In genomic region chr15:90686770-90687169, GRCm38 (mm10) we compare ENCODE assay signal across 25 mouse cellular contexts. TPM values are rescaled to one million over a fixed set of nuclear protein-coding genes. Genes with fewer than 3 reads are reported as not detected.
DNase-seq lines count a peak whose midpoint lies in the region; ATAC-seq and TF ChIP-seq lines count a peak whose summit lies in the region.
"Had no signal": no experiment of that assay in that cellular context is flagged by ENCODE, and none has a peak within 500 bp of the region (broad histone marks: within the 10 kb centered on the region; RNA-seq: fewer than 3 reads in every experiment).

No protein-coding gene starts in this region.

- peak; percentile 17; the same call in 1 of the 2 replicates for TF ChIP-seq CTCF in lung, embryonic 14.5 days (IDR thresholded peaks at IDR 0.05; ENCODE audit: low read depth)
- 0 out of 2 replicates have a peak, but pooled peaks have one; percentile 5 for TF ChIP-seq CTCF in stomach, postnatal 0 days (IDR thresholded peaks at IDR 0.05; ENCODE audit: low read depth)

- H3K9ac ChIP-seq in lung, embryonic 14.5 days = no peak overlapping the region
- no peak overlapping the region for H3K9ac ChIP-seq in midbrain, embryonic 11.5 days (ENCODE audit: low read length)
- H3K9ac ChIP-seq in stomach, postnatal 0 days (ENCODE audit: low read length) = no peak overlapping the region
- H3K9ac ChIP-seq: forebrain, embryonic 13.5 days; hindbrain, embryonic 13.5 days had no signal

- H3K36me3 ChIP-seq in lung, embryonic 14.5 days (ENCODE audit: insufficient read depth) = no peaks in the 10 kb centered on the region
- no peaks in the 10 kb centered on the region for H3K36me3 ChIP-seq in midbrain, embryonic 11.5 days (ENCODE audit: control insufficient read depth, insufficient read depth, low read length)
- H3K36me3 ChIP-seq in midbrain, embryonic 10.5 days = no peaks in the 10 kb centered on the region
- H3K36me3 ChIP-seq in stomach, postnatal 0 days (ENCODE audit: control insufficient read depth, insufficient read depth, low read length) = no peaks in the 10 kb centered on the region
- H3K36me3 ChIP-seq: forebrain, embryonic 10.5 days; G1E; hindbrain, embryonic 10.5 days; hindbrain, embryonic 13.5 days had no signal

- no peak overlapping the region for H3K4me3 ChIP-seq in lung, embryonic 14.5 days (ENCODE audit: low read depth, low read length)
- H3K4me3 ChIP-seq in midbrain, embryonic 11.5 days (ENCODE audit: low read depth, low read length) = no peak overlapping the region
- H3K4me3 ChIP-seq in midbrain, embryonic 10.5 days = no peak overlapping the region
- H3K4me3 ChIP-seq in stomach, postnatal 0 days (ENCODE audit: low read depth, low read length) = no peak overlapping the region
- H3K4me3 ChIP-seq: forebrain, embryonic 10.5 days; forebrain, embryonic 13.5 days; hindbrain, embryonic 10.5 days; hindbrain, embryonic 13.5 days had no signal

- no peak overlapping the region for H3K27ac ChIP-seq in lung, embryonic 14.5 days (ENCODE audit: low read depth)
- no peak overlapping the region for H3K27ac ChIP-seq in midbrain, embryonic 11.5 days (ENCODE audit: low read depth, low read length)
- H3K27ac ChIP-seq in midbrain, embryonic 10.5 days (replicated peaks) = no peak overlapping the region
- H3K27ac ChIP-seq in stomach, postnatal 0 days (replicated peaks) = no peak overlapping the region
- H3K27ac ChIP-seq: forebrain, embryonic 10.5 days; forebrain, embryonic 13.5 days; hindbrain, embryonic 10.5 days; hindbrain, embryonic 13.5 days had no signal

- no peak overlapping the region for H3K4me2 ChIP-seq in lung, embryonic 14.5 days
- H3K4me2 ChIP-seq in midbrain, embryonic 11.5 days = no peak overlapping the region
- no peak overlapping the region for H3K4me2 ChIP-seq in stomach, postnatal 0 days (replicated peaks; ENCODE audit: low read depth)
- H3K4me2 ChIP-seq: forebrain, embryonic 13.5 days; heart, embryonic 11.5 days; hindbrain, embryonic 13.5 days had no signal

- TF ChIP-seq EP300 in stomach, postnatal 0 days (optimal IDR thresholded peaks at IDR 0.05) = no peak

- no peaks in the 10 kb centered on the region for H3K9me3 ChIP-seq in lung, embryonic 14.5 days (ENCODE audit: low read depth, low read length)
- H3K9me3 ChIP-seq in midbrain, embryonic 11.5 days (ENCODE audit: control insufficient read depth, low read length) = no peaks in the 10 kb centered on the region; the same call in 1 of the 2 replicates
- H3K9me3 ChIP-seq in midbrain, embryonic 10.5 days (replicated peaks) = peaks cover 3% of the 10 kb centered on the region; the same call in 1 of the 2 replicates
- no peaks in the 10 kb centered on the region for H3K9me3 ChIP-seq in stomach, postnatal 0 days (ENCODE audit: control insufficient read depth, low read length)
- H3K9me3 ChIP-seq: forebrain, embryonic 13.5 days; hindbrain, embryonic 13.5 days had no signal

- no peak; the same call in 1 of the 2 replicates for ATAC-seq in lung, embryonic 14.5 days (ENCODE audit: insufficient read depth)
- ATAC-seq in midbrain, embryonic 11.5 days (ENCODE audit: low FRiP score) = no peak
- ATAC-seq in stomach, postnatal 0 days (ENCODE audit: low FRiP score, low TSS enrichment) = peak; percentile 40; the same call in 1 of the 2 replicates
- ATAC-seq: activated CD4-positive, CD25-positive, alpha-beta regulatory T cell, adult 4 months; forebrain, embryonic 13.5 days; forebrain, embryonic 16.5 days; hindbrain, embryonic 16.5 days; Patski had no signal

- H3K27me3 ChIP-seq in lung, embryonic 14.5 days (ENCODE audit: insufficient read depth, low read length) = no peaks in the 10 kb centered on the region
- no peaks in the 10 kb centered on the region for H3K27me3 ChIP-seq in midbrain, embryonic 11.5 days (ENCODE audit: control insufficient read depth, insufficient read depth, low read length)
- H3K27me3 ChIP-seq in midbrain, embryonic 10.5 days (ENCODE audit: low read depth, poor library complexity, severe bottlenecking) = no peaks in the 10 kb centered on the region
- H3K27me3 ChIP-seq in stomach, postnatal 0 days (ENCODE audit: control insufficient read depth, insufficient read depth, low read length) = no peaks in the 10 kb centered on the region
- H3K27me3 ChIP-seq: CH12.LX; forebrain, embryonic 13.5 days; hindbrain, embryonic 13.5 days; Patski had no signal

- H3K4me1 ChIP-seq in lung, embryonic 14.5 days (ENCODE audit: insufficient read depth) = no peaks in the 10 kb centered on the region
- H3K4me1 ChIP-seq in midbrain, embryonic 11.5 days (ENCODE audit: control insufficient read depth, insufficient read depth, low read length) = no peaks in the 10 kb centered on the region
- peaks cover 2% of the 10 kb centered on the region; the same call in 1 of the 2 replicates for H3K4me1 ChIP-seq in midbrain, embryonic 10.5 days
- H3K4me1 ChIP-seq in stomach, postnatal 0 days (replicated peaks; ENCODE audit: control insufficient read depth, insufficient read depth) = no peaks in the 10 kb centered on the region
- H3K4me1 ChIP-seq: forebrain, embryonic 10.5 days; forebrain, embryonic 13.5 days; hindbrain, embryonic 10.5 days; hindbrain, embryonic 13.5 days had no signal

- DNase-seq in lung, embryonic 14.5 days = no peak
- no peak for DNase-seq in lung, postnatal 25 days (ENCODE audit: low spot score)
- DNase-seq in midbrain, embryonic 11.5 days (ENCODE audit: low spot score, missing footprints) = peak; percentile 64
- DNase-seq in midbrain, embryonic 10.5 days (ENCODE audit: low spot score) = no peak
- DNase-seq in stomach, postnatal 0 days (ENCODE audit: low spot score) = no peak
- no peak for DNase-seq in heart, postnatal 4 days
- DNase-seq: adrenal gland, adult 8-10 months; adrenal gland, postnatal 25 days; B cell, adult 2 months; cerebellum, adult 11-12 months; cerebellum, adult 8-10 months; cerebellum, postnatal 10 days; gastrocnemius, postnatal 10 days; heart, adult 11 months had no signal

- WGBS in lung, embryonic 14.5 days = 54% methylated on average over 6 of the region's 6 CpGs
- 95% methylated on average over 6 of the region's 6 CpGs for WGBS in midbrain, embryonic 11.5 days
- WGBS in midbrain, embryonic 10.5 days = 95% methylated on average over 6 of the region's 6 CpGs
- WGBS in stomach, postnatal 0 days = 73% methylated on average over 6 of the region's 6 CpGs

RNA-seq across cellular contexts. Expression of gene Cpne8, which starts 7.5 kb away (rescaled TPM):
- polyA plus RNA-seq in lung, embryonic 14.5 days (2014; fragmentation: Nextera tagmentation; extraction: Ambion mirVana) = 13.9 and 16.4 TPM in 2 replicates
- 7.1 and 7.8 TPM in 2 replicates for polyA plus RNA-seq in midbrain, embryonic 11.5 days (2014; fragmentation: Nextera tagmentation; extraction: Ambion mirVana)
- polyA plus RNA-seq in midbrain, embryonic 10.5 days (2016; fragmentation: Nextera tagmentation; extraction: Ambion mirVana) = 5.1 and 5.2 TPM in 2 replicates
- 13.2 and 13.4 TPM in 2 replicates for polyA plus RNA-seq in stomach, postnatal 0 days (2015; fragmentation: Nextera tagmentation; extraction: Ambion mirVana)
- total RNA-seq in heart, postnatal 4 days (2021) = 1 to 10 TPM; 8.2 to 9.0 TPM
- polyA plus RNA-seq: G1E had no signal
